Mouse (Mus musculus) WW6 (cell line): ENCODE measurements at regions not wholly inside any gene's neighbourhood (a gene's known extent, or its start where the extent isn't known, plus 50 kb on each side); places are given as distances from the start of the nearest gene placed in this dataset.

Experiments used
- DNase-seq: peaks from one replicate; pipeline ENCODE4 v3.0.0-alpha.2; 2013; ENCODE audit warnings: low read depth, low spot score

- DNase-seq: no peak
These were observed 205.5 kb upstream of the Nr2f1 start for GRCm38 (mm10) chr13:78405071-78405470.

- DNase-seq: no peak
These were observed 184.2 kb upstream of the Nr2f1 start for GRCm38 (mm10) chr13:78383761-78384160.

GRCm38 (mm10) chr13:78361236-78361635 lies 161.7 kb upstream of the Nr2f1 start:
- no peak for DNase-seq

GRCm38 (mm10) chr13:78348830-78349229 lies 149.3 kb upstream of the Nr2f1 start:
- DNase-seq: no peak

GRCm38 (mm10) chr13:78324443-78325206 lies 125.1 kb upstream of the Nr2f1 start:
- no peak for DNase-seq

- no peak for DNase-seq
These were observed 123.6 kb upstream of the Nr2f1 start for GRCm38 (mm10) chr13:78323183-78323582.

- DNase-seq: no peak
These were observed 118.9 kb upstream of the Nr2f1 start for GRCm38 (mm10) chr13:78318434-78318833.

- DNase-seq: no peak
These were observed 111.3 kb upstream of the Nr2f1 start for GRCm38 (mm10) chr13:78310837-78311236.
